Mouse (Mus musculus) heart, postnatal 0 days (tissue): Measurements from ENCODE around the gene Ano9.

Experiments
- CTCF ChIP-seq: IDR thresholded peaks from 2 replicates; pipeline ENCODE4 v1.5.1; 2016; ENCODE audit warnings: antibody characterized with exemption, control low read depth, low read depth
- EP300 ChIP-seq: IDR thresholded peaks from 2 replicates; pipeline ENCODE4 v1.6.1; 2016; ENCODE audit warnings: antibody characterized with exemption, low read depth

- TF ChIP-seq EP300 (no peak), CTCF (no peak)
Observed at GRCm38 (mm10) chr7:141087894-141088293, 29.7 kb downstream of the Ano9 start.
